Mouse (Mus musculus) lung, embryonic 14.5 days (tissue): ENCODE results near the gene Dytn. TPM values are rescaled to one million over a fixed set of nuclear protein-coding genes. Genes with fewer than 3 reads are reported as not detected.
A peak's percentile ranks its signal among the peaks of the same experiment; 100 is the strongest.

Experiments used
- ATAC-seq: fragments of 200-750 bp; cut with Nextera tagmentation; 2 replicates; pipeline ENCODE4 v1.8.0; 2017; ENCODE audit warnings: mild to moderate bottlenecking, moderate TSS enrichment, moderate library complexity; ENCODE audit not compliant: insufficient read depth
- DNase-seq: peaks from one replicate; pipeline ENCODE4 v3.0.0-alpha.2; 2015
- H3K27ac ChIP-seq: fragments of 300-500 bp; sonication (generic); 2 replicates; pipeline ENCODE4 v1.5.1; 2014; ENCODE audit warnings: low read depth, mild to moderate bottlenecking, moderate library complexity
- H3K27me3 ChIP-seq: fragments of 300-500 bp; sonication (generic); 2 replicates; pipeline ENCODE4 v1.6.1; 2014; ENCODE audit warnings: low read length, control low read depth; ENCODE audit not compliant: insufficient read depth
- H3K36me3 ChIP-seq: fragments of 300-500 bp; sonication (generic); 2 replicates; pipeline ENCODE4 v1.6.1; 2014; ENCODE audit warnings: control low read depth; ENCODE audit not compliant: insufficient read depth
- H3K4me1 ChIP-seq: fragments of 300-500 bp; sonication (generic); 2 replicates; pipeline ENCODE4 v1.6.1; 2014; ENCODE audit warnings: antibody characterized with exemption, control low read depth; ENCODE audit not compliant: insufficient read depth
- H3K4me2 ChIP-seq: fragments of 300-500 bp; sonication (generic); 2 replicates; pipeline ENCODE4 v1.6.1; 2014; ENCODE audit warnings: mild to moderate bottlenecking
- H3K4me3 ChIP-seq: fragments of 300-500 bp; sonication (generic); 2 replicates; pipeline ENCODE4 v1.5.1; 2014; ENCODE audit warnings: low read depth, low read length
- H3K9ac ChIP-seq: fragments of 300-500 bp; sonication (generic); 2 replicates; pipeline ENCODE4 v1.6.1; 2014
- H3K9me3 ChIP-seq: fragments of 300-500 bp; sonication (generic); 2 replicates; pipeline ENCODE4 v1.6.1; 2016; ENCODE audit warnings: low read depth, low read length, control low read depth
- CTCF ChIP-seq: IDR thresholded peaks from 2 replicates; pipeline ENCODE4 v1.5.1; 2016; ENCODE audit warnings: antibody characterized with exemption, low read depth
- WGBS: fragments of 180-500 bp; shearing (Covaris S2); extraction: QIAGEN DNeasy Blood & Tissue Kit; methylation state at CpG from one replicate; pipeline ENCODE4 v1.1.7; 2014; 5-methylcytosine and 5-hydroxymethylcytosine counted together
- polyA plus RNA-seq: library from polyadenylated mRNA; unstranded; fragments of >200 nt; fragmentation: Nextera tagmentation; extraction: Ambion mirVana; gene quantifications from 2 replicates; pipeline ENCODE4 v1.2.1, GENCODE M21; 2014

The Dytn gene
- polyA plus RNA-seq, 1 experiment from 2014 or later, result not detected

GRCm38 (mm10) chr1:63579153-63579552 is 107.6 kb downstream of the Dytn start:
- Histone ChIP-seq H3K4me2 (no peak overlapping the region), H3K36me3 (no peaks in the 10 kb centered on the region), H3K9me3 (no peaks in the 10 kb centered on the region), H3K4me3 (no peak overlapping the region), H3K9ac (no peak overlapping the region), H3K27me3 (no peaks in the 10 kb centered on the region), H3K27ac (no peak overlapping the region), H3K4me1 (no peaks in the 10 kb centered on the region)
- no peak for ATAC-seq
- no peak for TF ChIP-seq CTCF
- no peak for DNase-seq
- whole genome bisulfite sequencing, result 66% methylated on average over 8 of the region's 8 CpGs

DNA sequence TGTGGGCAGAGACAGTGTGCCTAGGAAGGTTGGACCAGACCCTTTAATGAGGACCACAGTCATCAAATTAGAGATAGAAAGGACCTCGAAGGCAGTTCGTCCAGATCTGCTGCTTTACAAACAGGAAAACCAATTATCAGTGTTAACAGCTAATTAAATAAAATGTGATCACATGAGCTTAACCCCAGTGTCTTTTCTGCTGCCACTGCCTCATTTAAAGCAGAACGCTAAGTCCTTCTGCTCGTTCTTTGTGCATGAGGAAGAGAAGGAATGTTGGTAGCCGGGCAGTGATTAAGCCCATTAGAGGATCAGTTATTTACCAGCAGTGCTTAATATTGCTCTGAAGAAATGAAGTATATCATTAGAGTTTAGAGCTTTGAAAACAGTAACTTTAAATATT is 109.9 kb downstream of the Dytn start:
- Histone ChIP-seq H3K4me3 (no peak overlapping the region), H3K9ac (no peak overlapping the region), H3K27me3 (no peaks in the 10 kb centered on the region), H3K4me2 (no peak overlapping the region), H3K36me3 (no peaks in the 10 kb centered on the region), H3K9me3 (no peaks in the 10 kb centered on the region), H3K4me1 (no peaks in the 10 kb centered on the region), H3K27ac (no peak overlapping the region)
- no peak for TF ChIP-seq CTCF
- no peak for ATAC-seq
- DNase-seq, result no peak
- 55% methylated on average over 5 of the region's 5 CpGs for WGBS

DNA sequence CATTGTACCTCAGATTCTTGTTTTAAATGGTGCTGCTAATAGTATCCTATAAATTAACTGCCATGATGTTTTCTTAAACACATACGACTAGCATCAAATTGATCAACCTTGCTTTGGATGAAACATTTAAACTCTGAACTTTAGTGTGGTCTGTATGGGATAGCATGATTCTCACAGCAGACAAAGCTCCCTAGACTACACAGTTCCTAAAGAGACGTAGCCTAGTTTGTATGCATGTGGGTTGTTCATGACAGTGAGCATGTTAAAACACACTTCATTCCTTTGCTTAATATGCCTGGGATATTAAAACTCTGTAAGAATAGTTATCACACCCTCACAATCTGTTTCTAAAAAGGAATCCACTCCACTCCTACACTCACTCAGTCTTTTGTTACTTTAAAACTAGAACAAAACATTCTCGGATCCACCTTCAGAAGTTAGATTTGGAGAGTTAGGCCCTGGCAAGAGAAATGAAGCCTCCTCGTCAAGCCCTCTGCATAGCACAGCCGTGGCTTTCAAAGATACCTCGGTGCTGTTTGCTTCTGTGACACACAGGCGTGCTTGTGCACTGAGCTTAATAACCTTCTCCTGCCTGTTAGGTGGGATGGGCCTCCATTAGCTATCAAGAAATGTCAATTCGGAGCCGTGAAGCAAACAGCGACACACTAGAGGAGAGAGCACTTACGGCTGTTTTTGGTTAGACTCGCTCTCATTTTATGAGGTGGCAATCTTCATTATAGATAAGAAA is 112.7 kb downstream of the Dytn start:
- Histone ChIP-seq H3K36me3 (no peaks in the 10 kb centered on the region), H3K27me3 (no peaks in the 10 kb centered on the region), H3K4me2 (no peak overlapping the region), H3K9me3 (no peaks in the 10 kb centered on the region), H3K4me1 (no peaks in the 10 kb centered on the region), H3K27ac (no peak overlapping the region), H3K4me3 (no peak overlapping the region), H3K9ac (no peak overlapping the region)
- no peak for TF ChIP-seq CTCF
- WGBS, result 37% methylated on average over 12 of the region's 12 CpGs
- ATAC-seq, result no peak
- DNase-seq, result no peak

DNA sequence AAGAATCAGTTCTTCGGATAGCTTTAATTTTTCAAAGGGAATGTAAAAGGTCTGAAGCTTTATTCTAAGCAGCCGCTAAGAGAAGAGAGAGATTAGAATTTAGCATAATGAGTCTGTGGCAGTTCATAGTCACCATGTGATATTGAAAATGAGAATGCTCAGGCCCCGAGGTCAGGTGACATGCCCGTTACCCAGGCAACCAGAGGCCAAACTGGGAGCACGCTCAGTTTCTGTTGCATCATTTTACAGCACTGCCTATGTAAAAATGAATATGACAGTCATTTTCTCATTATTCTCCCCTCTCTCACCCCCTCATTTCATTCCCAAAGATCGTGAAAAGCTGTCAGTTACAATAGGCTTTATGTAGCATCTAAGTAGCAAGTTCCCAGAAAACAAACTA is 113.3 kb downstream of the Dytn start:
- H3K27ac ChIP-seq, result no peak overlapping the region
- no peak overlapping the region for H3K4me3 ChIP-seq
- no peaks in the 10 kb centered on the region for H3K27me3 ChIP-seq
- ATAC-seq (no peak), DNase-seq (peak; percentile 36)
- H3K9ac ChIP-seq, result no peak overlapping the region
- no peaks in the 10 kb centered on the region for H3K36me3 ChIP-seq
- no peaks in the 10 kb centered on the region for H3K4me1 ChIP-seq
- H3K9me3 ChIP-seq, result no peaks in the 10 kb centered on the region
- WGBS, result 41% methylated on average over 6 of the region's 6 CpGs
- no peak overlapping the region for H3K4me2 ChIP-seq
- no peak for TF ChIP-seq CTCF

Other genes starting within 250 kb of the Dytn start
- 1.2 and 1.3 TPM in 2 replicates for gene Adam23, start 241.0 kb downstream of the Dytn start, polyA plus RNA-seq
- not detected in 2 replicates for gene Gm39653, start 71.0 kb downstream of the Dytn start, polyA plus RNA-seq
- not detected in 2 replicates for gene Mdh1b, start 43.4 kb upstream of the Dytn start, polyA plus RNA-seq
- 57.9 and 71.3 TPM in 2 replicates for gene Fastkd2, start 43.7 kb upstream of the Dytn start, polyA plus RNA-seq
- not detected in 2 replicates for gene 4933402D24Rik, start 82.3 kb upstream of the Dytn start, polyA plus RNA-seq